ENCODE assay signal across 15 mouse cellular contexts in the genomic region with DNA sequence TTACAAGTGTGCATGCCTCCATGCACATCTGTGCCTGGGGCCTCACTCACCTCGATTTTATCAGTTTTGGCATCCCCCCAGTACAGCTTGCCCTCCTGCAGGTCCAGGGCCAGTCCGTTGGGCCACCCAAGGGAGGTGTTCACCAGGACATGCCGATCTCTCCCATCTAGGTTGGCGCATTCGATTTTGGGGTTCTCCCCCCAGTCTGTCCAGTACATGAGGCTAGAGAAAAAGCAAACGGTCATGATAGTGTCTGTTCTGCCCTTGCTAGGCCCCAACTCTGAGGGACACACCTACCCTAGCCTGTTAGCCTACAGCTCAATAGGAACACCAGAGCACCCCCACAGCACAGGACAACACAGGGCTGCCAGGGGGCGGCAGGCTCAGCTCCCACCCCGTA.
"Had no signal": no experiment of that assay in that cellular context is flagged by ENCODE, and none has a peak within 500 bp of the region (broad histone marks: within the 10 kb centered on the region; RNA-seq: fewer than 3 reads in every experiment).

No protein-coding gene starts in this region.

- H3K4me2 ChIP-seq: neural tube, embryonic 13.5 days; neural tube, embryonic 15.5 days; stomach, embryonic 15.5 days had no signal

- H3K9me3 ChIP-seq: neural tube, embryonic 13.5 days; neural tube, embryonic 15.5 days; stomach, embryonic 15.5 days had no signal

- DNase-seq: retina, postnatal 1 day; right cerebral cortex, adult 18-20 months; right cerebral cortex, postnatal 14 days; right cerebral cortex, postnatal 25 days; right cerebral cortex, postnatal 4 days; spleen, adult 18-20 months; thymus, adult 18-20 months; thymus, adult 2 months; thymus, postnatal 14 days; thymus, postnatal 25 days; thymus, postnatal 36 days; thymus, postnatal 4 days had no signal

- H3K9ac ChIP-seq: neural tube, embryonic 13.5 days; neural tube, embryonic 15.5 days; stomach, embryonic 15.5 days had no signal

- H3K4me1 ChIP-seq: neural tube, embryonic 13.5 days; neural tube, embryonic 15.5 days; stomach, embryonic 15.5 days had no signal

- H3K27me3 ChIP-seq: neural tube, embryonic 13.5 days; neural tube, embryonic 15.5 days; stomach, embryonic 15.5 days had no signal

- H3K4me3 ChIP-seq: neural tube, embryonic 13.5 days; neural tube, embryonic 15.5 days; stomach, embryonic 15.5 days had no signal

- H3K36me3 ChIP-seq: neural tube, embryonic 15.5 days had no signal

- H3K27ac ChIP-seq: neural tube, embryonic 13.5 days; neural tube, embryonic 15.5 days; stomach, embryonic 15.5 days had no signal
